Mouse (Mus musculus): ENCODE data around the gene Prdx2. TPM values are rescaled to one million over a fixed set of nuclear protein-coding genes. Genes with fewer than 3 reads are reported as not detected.

Gene Prdx2
- polyA plus RNA-seq, 1 experiment from 2014 or later: 824 TPM

GRCm38 (mm10) chr8:84974543-84975142 is 5.3 kb downstream of the Prdx2 start:
- H3K9me3 ChIP-seq (replicated peaks): no peaks in the 10 kb centered on the region
- no peak overlapping the region for H3K9ac ChIP-seq
- H3K27ac ChIP-seq: no peak overlapping the region
- peaks cover 44% of the 10 kb centered on the region for H3K36me3 ChIP-seq
- WGBS: 83% methylated on average over 8 of the region's 8 CpGs
- peaks cover 60% of the 10 kb centered on the region for H3K4me1 ChIP-seq
- no peak for ATAC-seq (replicated peaks; ENCODE audit: low FRiP score)
- peaks cover 16% of the 10 kb centered on the region for H3K27me3 ChIP-seq
- H3K4me3 ChIP-seq (replicated peaks): no peak overlapping the region
- no peak overlapping the region for H3K4me2 ChIP-seq

- peak overlapping the region; percentile 78 for H3K27ac ChIP-seq
- no peaks in the 10 kb centered on the region for H3K9me3 ChIP-seq (replicated peaks)
- H3K36me3 ChIP-seq: peaks cover 44% of the 10 kb centered on the region
- no peak overlapping the region for H3K9ac ChIP-seq
- peak overlapping the region; percentile 97 for H3K4me2 ChIP-seq
- no peak for ATAC-seq (replicated peaks; ENCODE audit: low FRiP score)
- H3K4me3 ChIP-seq (replicated peaks): peak overlapping the region; percentile 55; the same call in 1 of the 2 replicates
- H3K27me3 ChIP-seq: peaks cover 16% of the 10 kb centered on the region
- peaks cover 67% of the 10 kb centered on the region for H3K4me1 ChIP-seq
- 37% methylated on average over 7 of the region's 7 CpGs for WGBS
These were observed 6.0 kb downstream of the Prdx2 start for GRCm38 (mm10) chr8:84975434-84975833.

DNA sequence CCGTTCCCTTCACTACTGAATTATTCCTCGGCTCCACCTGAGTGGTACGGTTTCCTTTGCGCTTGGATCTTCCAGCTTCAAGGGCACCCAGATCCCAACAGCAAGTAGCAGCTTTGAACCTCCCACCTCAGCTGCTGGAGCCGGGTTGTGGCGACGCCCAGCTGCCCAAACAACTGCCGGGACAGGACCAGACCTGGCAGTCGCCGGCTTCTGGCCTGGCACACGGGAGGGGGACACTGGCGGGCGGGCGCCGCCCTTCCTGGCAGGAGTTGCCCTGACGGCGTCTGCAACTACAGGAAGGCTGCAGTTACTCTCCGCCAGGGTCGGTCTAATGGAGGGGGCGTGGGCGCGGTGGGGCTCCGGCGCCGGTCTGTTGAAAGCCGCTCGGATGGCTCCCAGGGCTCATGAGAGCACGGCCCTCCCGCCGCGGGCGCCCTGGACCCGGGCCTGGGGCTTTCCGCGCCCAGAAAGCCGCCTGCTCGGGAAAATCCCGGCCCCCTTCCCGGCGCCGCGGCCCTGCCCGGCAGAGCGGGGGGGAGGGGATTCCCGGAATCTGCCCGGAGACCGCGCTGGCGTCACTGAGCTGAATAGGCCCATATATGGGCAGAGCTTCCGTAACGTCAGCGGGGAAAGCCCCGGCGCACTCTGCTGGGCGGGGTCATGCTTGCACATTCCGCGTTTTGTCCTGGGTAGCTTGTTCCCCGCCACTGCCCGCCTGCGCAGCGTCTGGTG is 6.8 kb downstream of the Prdx2 start:
- Histone ChIP-seq H3K4me1 (peaks cover 67% of the 10 kb centered on the region), H3K4me2 (peak overlapping the region; percentile 97), H3K4me3 (replicated peaks) (peak overlapping the region; percentile 55), H3K27me3 (peaks cover 16% of the 10 kb centered on the region), H3K9ac (peak overlapping the region; percentile 38), H3K9me3 (replicated peaks) (no peaks in the 10 kb centered on the region), H3K27ac (peak overlapping the region; percentile 78), H3K36me3 (peaks cover 38% of the 10 kb centered on the region)
- under 1% methylated on average over 61 of the region's 61 CpGs for WGBS
- ATAC-seq (replicated peaks; ENCODE audit: low FRiP score): peak; percentile 79

- H3K9ac ChIP-seq: peak overlapping the region; percentile 81
- peak overlapping the region; percentile 78 for H3K27ac ChIP-seq
- H3K4me2 ChIP-seq: peak overlapping the region; percentile 97
- WGBS: under 1% methylated on average over 25 of the region's 25 CpGs
- peaks cover 31% of the 10 kb centered on the region for H3K36me3 ChIP-seq
- H3K27me3 ChIP-seq: peaks cover 16% of the 10 kb centered on the region
- H3K9me3 ChIP-seq (replicated peaks): no peaks in the 10 kb centered on the region
- peaks cover 72% of the 10 kb centered on the region for H3K4me1 ChIP-seq
- no peak for ATAC-seq (replicated peaks; ENCODE audit: low FRiP score)
- H3K4me3 ChIP-seq (replicated peaks): peak overlapping the region; percentile 55
These were observed 7.5 kb downstream of the Prdx2 start for GRCm38 (mm10) chr8:84976763-84977434.

- Histone ChIP-seq H3K27me3 (peaks cover 16% of the 10 kb centered on the region), H3K4me2 (peak overlapping the region; percentile 97), H3K9me3 (replicated peaks) (no peaks in the 10 kb centered on the region), H3K9ac (peak overlapping the region; percentile 81), H3K4me3 (replicated peaks) (peak overlapping the region; percentile 55), H3K36me3 (peaks cover 24% of the 10 kb centered on the region), H3K4me1 (peaks cover 79% of the 10 kb centered on the region), H3K27ac (peak overlapping the region; percentile 90)
- under 1% methylated on average over 70 of the region's 70 CpGs for WGBS
- no peak for ATAC-seq (replicated peaks; ENCODE audit: low FRiP score)
These were observed 8.3 kb downstream of the Prdx2 start for GRCm38 (mm10) chr8:84977435-84978247.

GRCm38 (mm10) chr8:84978248-84978940 is 9.0 kb downstream of the Prdx2 start, which contains the start of gene Junb:
Gene Junb, minus strand, starts transcription at chr8:84978718.
- Histone ChIP-seq H3K4me1 (peaks cover 79% of the 10 kb centered on the region), H3K9me3 (replicated peaks) (no peaks in the 10 kb centered on the region), H3K9ac (peak within 1 kb of the TSS; percentile 81), H3K27me3 (peaks cover 16% of the 10 kb centered on the region), H3K4me2 (peak within 1 kb of the TSS; percentile 97), H3K36me3 (peaks cover 16% of the 10 kb centered on the region), H3K4me3 (replicated peaks) (peak within 1 kb of the TSS; percentile 55), H3K27ac (peak within 1 kb of the TSS; percentile 90)
- ATAC-seq (replicated peaks; ENCODE audit: low FRiP score): peak; percentile 47
- WGBS: under 1% methylated on average over 63 of the region's 63 CpGs

GRCm38 (mm10) chr8:84979599-84980421 is 10.4 kb downstream of the Prdx2 start:
- peak; percentile 35 for ATAC-seq (replicated peaks; ENCODE audit: low FRiP score)
- 2% methylated on average over 42 of the region's 42 CpGs for WGBS
- Histone ChIP-seq H3K4me3 (replicated peaks) (peak overlapping the region; percentile 55), H3K4me1 (peaks cover 86% of the 10 kb centered on the region), H3K36me3 (peaks cover 6% of the 10 kb centered on the region), H3K4me2 (peak overlapping the region; percentile 97), H3K9ac (peak overlapping the region; percentile 37), H3K27me3 (peaks cover 16% of the 10 kb centered on the region), H3K27ac (peak overlapping the region; percentile 87), H3K9me3 (replicated peaks) (no peaks in the 10 kb centered on the region)

- H3K36me3 ChIP-seq: no peaks in the 10 kb centered on the region
- no peak for ATAC-seq (replicated peaks; ENCODE audit: low FRiP score)
- H3K27me3 ChIP-seq: peaks cover 16% of the 10 kb centered on the region
- H3K9ac ChIP-seq: 0 out of 2 replicates have a peak overlapping the region, but pooled peaks have one; percentile 15
- H3K27ac ChIP-seq: peak overlapping the region; percentile 87
- peaks cover 86% of the 10 kb centered on the region for H3K4me1 ChIP-seq
- 35% methylated on average over 11 of the region's 11 CpGs for WGBS
- H3K4me2 ChIP-seq: peak overlapping the region; percentile 97
- peak overlapping the region; percentile 55; the same call in 1 of the 2 replicates for H3K4me3 ChIP-seq (replicated peaks)
- H3K9me3 ChIP-seq (replicated peaks): no peaks in the 10 kb centered on the region
These were observed 11.4 kb downstream of the Prdx2 start for GRCm38 (mm10) chr8:84980622-84981358.

- WGBS: 75% methylated on average over 15 of the region's 15 CpGs
- Histone ChIP-seq H3K9me3 (replicated peaks) (no peaks in the 10 kb centered on the region), H3K4me2 (0 out of 2 replicates have a peak overlapping the region, but pooled peaks have one; percentile 6), H3K4me1 (peaks cover 84% of the 10 kb centered on the region), H3K36me3 (no peaks in the 10 kb centered on the region), H3K27me3 (peaks cover 23% of the 10 kb centered on the region), H3K27ac (peak overlapping the region; percentile 87), H3K9ac (no peak overlapping the region), H3K4me3 (replicated peaks) (no peak overlapping the region)
- no peak for ATAC-seq (replicated peaks; ENCODE audit: low FRiP score)
These were observed 12.5 kb downstream of the Prdx2 start for GRCm38 (mm10) chr8:84981644-84982498.
